Comparison of ENCODE assay signal across 8 mouse cellular contexts in genomic region chr5:146676470-146677150, GRCm38 (mm10).
DNase-seq lines count a peak whose midpoint lies in the region; ATAC-seq and TF ChIP-seq lines count a peak whose summit lies in the region.

No protein-coding gene starts in this region.

- peak; percentile 80 for DNase-seq in CH12.LX (ENCODE audit: extremely low read depth)
- DNase-seq in adrenal gland, postnatal 14 days: peak; percentile 45
- DNase-seq in induced T-regulatory cell, adult 2 months (ENCODE audit: low read depth): peak; percentile 12
- DNase-seq in lung, adult 18-20 months: peak; percentile 84 to 89
- DNase-seq in cerebellum, postnatal 14 days: no peak
- no peak for DNase-seq in c-Kit-positive CD71-positive TER-119-positive erythroid progenitor cells, embryonic 14.5 days (ENCODE audit: low spot score)

- no peaks in the 10 kb centered on the region for H3K9me3 ChIP-seq in CH12.LX (replicated peaks; ENCODE audit: low read length)
- no peaks in the 10 kb centered on the region for H3K9me3 ChIP-seq in stomach, embryonic 15.5 days
- H3K9me3 ChIP-seq in forebrain, embryonic 12.5 days: 0 out of 2 replicates have a peak, but pooled peaks cover 4% of the 10 kb centered on the region

- TF ChIP-seq CTCF in CH12.LX (conservative IDR thresholded peaks at IDR 0.05 in 1 of 2, IDR thresholded peaks at IDR 0.05 in 1 of 2; ENCODE audit: low read depth in 2 of 2, low read length in 2 of 2): no peak

- no peak; the same call in 1 of the 2 replicates for TF ChIP-seq EP300 in CH12.LX (IDR thresholded peaks at IDR 0.05; ENCODE audit: low read length)

- TF ChIP-seq RAD21 in CH12.LX (IDR thresholded peaks at IDR 0.05; ENCODE audit: low read depth, low read length): no peak

- no peaks in the 10 kb centered on the region for H3K79me2 ChIP-seq in CH12.LX (replicated peaks; ENCODE audit: control insufficient read depth, extremely low read depth, insufficient read depth, poor library complexity, severe bottlenecking)

- peak overlapping the region; percentile 93 for H3K27ac ChIP-seq in CH12.LX (ENCODE audit: insufficient read depth, low read depth)
- H3K27ac ChIP-seq in stomach, embryonic 15.5 days: peak overlapping the region; percentile 81
- H3K27ac ChIP-seq in forebrain, embryonic 12.5 days: no peak overlapping the region

- peak overlapping the region; percentile 91 for H3K4me2 ChIP-seq in CH12.LX (ENCODE audit: insufficient read depth, low read depth, poor library complexity, severe bottlenecking)
- peak overlapping the region; percentile 14 for H3K4me2 ChIP-seq in stomach, embryonic 15.5 days
- no peak overlapping the region for H3K4me2 ChIP-seq in forebrain, embryonic 12.5 days

- peaks cover 10 to 67% of the 10 kb centered on the region in 2 experiments for H3K4me1 ChIP-seq in CH12.LX (ENCODE audit: control insufficient read depth in 1 of 2, insufficient read depth in 2 of 2)
- H3K4me1 ChIP-seq in stomach, embryonic 15.5 days: 0 out of 2 replicates have a peak, but pooled peaks cover 8% of the 10 kb centered on the region
- peaks cover 9% of the 10 kb centered on the region; the same call in 1 of the 2 replicates for H3K4me1 ChIP-seq in forebrain, embryonic 12.5 days

- H3K4me3 ChIP-seq in CH12.LX (replicated peaks in 1 of 3; ENCODE audit: low read depth in 2 of 3, low read length in 2 of 3, poor library complexity in 1 of 3): no peak overlapping the region
- H3K4me3 ChIP-seq in stomach, embryonic 15.5 days (replicated peaks): no peak overlapping the region
- H3K4me3 ChIP-seq in forebrain, embryonic 12.5 days (replicated peaks): no peak overlapping the region

- no peaks in the 10 kb centered on the region for H3K36me3 ChIP-seq in CH12.LX (replicated peaks in 1 of 2; ENCODE audit: control insufficient read depth in 1 of 2, insufficient read depth in 1 of 2, low read length in 1 of 2)
- H3K36me3 ChIP-seq in stomach, embryonic 15.5 days: no peaks in the 10 kb centered on the region
- no peaks in the 10 kb centered on the region for H3K36me3 ChIP-seq in forebrain, embryonic 12.5 days (replicated peaks)

- in situ Hi-C loops in CH12.LX (cut with MboI; ENCODE audit: low pct_ligation_motif_present, low pct_unique_long_range_greater_than_20kb, low sequenced_read_pairs): loop anchor here (10.0 to 25.0 kb wide), 3 partner anchors 186 to 636 kb away; partner anchors contain the start of genes Cdx2 and Urad

- dilution Hi-C loops in CH12.LX (cut with MboI; ENCODE audit: extremely low pct_ligation_motif_present, extremely low pct_unique_long_range_greater_than_20kb, low sequenced_read_pairs): no loop called here

- H3K9ac ChIP-seq in CH12.LX (ENCODE audit: insufficient read depth, low read depth): peak overlapping the region; percentile 22; the same call in 1 of the 2 replicates
- no peak overlapping the region for H3K9ac ChIP-seq in stomach, embryonic 15.5 days
- H3K9ac ChIP-seq in forebrain, embryonic 12.5 days: no peak overlapping the region

- peaks cover 19% of the 10 kb centered on the region for H3K27me3 ChIP-seq in CH12.LX (replicated peaks)
- no peaks in the 10 kb centered on the region for H3K27me3 ChIP-seq in stomach, embryonic 15.5 days (replicated peaks)
- H3K27me3 ChIP-seq in forebrain, embryonic 12.5 days: peaks cover 87% of the 10 kb centered on the region

- WGBS in stomach, embryonic 15.5 days: 38% methylated on average over 12 of the region's 12 CpGs
- 89% methylated on average over 12 of the region's 12 CpGs for WGBS in forebrain, embryonic 12.5 days

- peak; percentile 72 for ATAC-seq in stomach, embryonic 15.5 days (ENCODE audit: insufficient read depth, low FRiP score, low read depth)
- no peak for ATAC-seq in forebrain, embryonic 12.5 days (ENCODE audit: low FRiP score)

- peak; percentile 16; the same call in 1 of the 2 replicates for TF ChIP-seq POLR2A in CH12.LX (IDR thresholded peaks at IDR 0.05; ENCODE audit: low read depth, low read length)

TF ChIP-seq in CH12.LX, 34 proteins besides CTCF, POLR2A, EP300 and RAD21:
- peak; percentile 92 for TF ChIP-seq MYC (IDR thresholded peaks at IDR 0.05; ENCODE audit: low read depth, low read length)
- TF ChIP-seq CHD2 (IDR thresholded peaks at IDR 0.05; ENCODE audit: low read length): peak; percentile 82
- TF ChIP-seq NELFE (IDR thresholded peaks at IDR 0.05; ENCODE audit: low read depth, low read length): 0 out of 2 replicates have a peak, but pooled peaks have one; percentile 43
- no peak for TF ChIP-seq CHD1 (IDR thresholded peaks at IDR 0.05; ENCODE audit: low read depth, low read length)
- no peak for TF ChIP-seq USF1 (IDR thresholded peaks at IDR 0.05; ENCODE audit: low read depth, low read length)
- peak; percentile 25; the same call in 1 of the 2 replicates for TF ChIP-seq ETS1 (conservative IDR thresholded peaks at IDR 0.05; ENCODE audit: low read depth, low read length)
- peak; percentile 79 for TF ChIP-seq IRF4 (IDR thresholded peaks at IDR 0.05; ENCODE audit: low read depth, low read length)
- peak; percentile 36; the same call in 1 of the 2 replicates for TF ChIP-seq TCF12 (IDR thresholded peaks at IDR 0.05; ENCODE audit: low read depth, low read length)
- TF ChIP-seq BHLHE40 (IDR thresholded peaks at IDR 0.05; ENCODE audit: low read depth, low read length): peak; percentile 41; the same call in 1 of the 2 replicates

Comparison
In these comparisons a context has a peak if more than half of its experiments do, and no peak if none do; other contexts are left out.
1. DNase-seq: peak in CH12.LX (single experiment), adrenal gland, postnatal 14 days (single experiment), induced T-regulatory cell, adult 2 months (single experiment) and lung, adult 18-20 months (2 of 2); none in cerebellum, postnatal 14 days (0 of 2) and c-Kit-positive CD71-positive TER-119-positive erythroid progenitor cells, embryonic 14.5 days (single experiment).